Mouse (Mus musculus): ENCODE results near the gene Uaca. TPM values are rescaled to one million over a fixed set of nuclear protein-coding genes. Genes with fewer than 3 reads are reported as not detected.
"Not testable (repeated sequence)": the region's sequence is repeated elsewhere in the genome, so short reads cannot be mapped to it uniquely, and the experiment has no call there.

The Uaca gene
- polyA plus RNA-seq, 1 experiment from 2014 or later = 34.3 TPM

- Histone ChIP-seq H3K4me3 (no peak overlapping the region), H3K36me3 (peaks cover 2% of the 10 kb centered on the region; the same call in 1 of the 2 replicates), H3K4me1 (peaks cover 28% of the 10 kb centered on the region), H3K27ac (no peak overlapping the region), H3K27me3 (ENCODE audit: insufficient read depth, poor library complexity, severe bottlenecking) (no peaks in the 10 kb centered on the region), H3K9me3 (no peaks in the 10 kb centered on the region)
- DNase-seq (ENCODE audit: low spot score) = no peak
- WGBS = 71% methylated on average over 8 of the region's 8 CpGs
Measured at GRCm38 (mm10) chr9:60800663-60801382, 6.5 kb downstream of the Uaca start.

GRCm38 (mm10) chr9:60801746-60802145, 7.4 kb downstream of the Uaca start:
- Histone ChIP-seq H3K4me1 (peaks cover 28% of the 10 kb centered on the region), H3K9me3 (no peaks in the 10 kb centered on the region)
- 71% methylated on average over 1 of the region's 1 CpGs for WGBS

GRCm38 (mm10) chr9:60802341-60802740, 8.0 kb downstream of the Uaca start:
- Histone ChIP-seq H3K27me3 (ENCODE audit: insufficient read depth, poor library complexity, severe bottlenecking) (no peaks in the 10 kb centered on the region), H3K36me3 (peaks cover 8% of the 10 kb centered on the region; the same call in 1 of the 2 replicates), H3K4me3 (no peak overlapping the region), H3K27ac (no peak overlapping the region), H3K9me3 (no peaks in the 10 kb centered on the region), H3K4me1 (peaks cover 30% of the 10 kb centered on the region)
- WGBS = 91% methylated on average over 5 of the region's 5 CpGs
- DNase-seq (ENCODE audit: low spot score) = no peak

More at GRCm38 (mm10) chr9:60801746-60802145, 7.4 kb downstream of the Uaca start:
- H3K27ac ChIP-seq = no peak overlapping the region
- H3K36me3 ChIP-seq = peaks cover 8% of the 10 kb centered on the region; the same call in 1 of the 2 replicates
- H3K27me3 ChIP-seq (ENCODE audit: insufficient read depth, poor library complexity, severe bottlenecking) = no peaks in the 10 kb centered on the region
- no peak for DNase-seq (ENCODE audit: low spot score)
- H3K4me3 ChIP-seq = no peak overlapping the region

- no peak for DNase-seq (ENCODE audit: low spot score)
- Histone ChIP-seq H3K27ac (no peak overlapping the region), H3K27me3 (ENCODE audit: insufficient read depth, poor library complexity, severe bottlenecking) (no peaks in the 10 kb centered on the region), H3K4me1 (peaks cover 31% of the 10 kb centered on the region), H3K4me3 (no peak overlapping the region), H3K9me3 (no peaks in the 10 kb centered on the region), H3K36me3 (peaks cover 16% of the 10 kb centered on the region; the same call in 1 of the 2 replicates)
- 93% methylated on average over 2 of the region's 2 CpGs for WGBS
Measured at GRCm38 (mm10) chr9:60806021-60806420, 11.7 kb downstream of the Uaca start.

GRCm38 (mm10) chr9:60807996-60808395, 13.7 kb downstream of the Uaca start:
- Histone ChIP-seq H3K4me3 (no peak overlapping the region), H3K9me3 (no peaks in the 10 kb centered on the region), H3K27me3 (ENCODE audit: insufficient read depth, poor library complexity, severe bottlenecking) (no peaks in the 10 kb centered on the region), H3K36me3 (peaks cover 16% of the 10 kb centered on the region; the same call in 1 of the 2 replicates), H3K4me1 (peaks cover 40% of the 10 kb centered on the region), H3K27ac (no peak overlapping the region)
- 88% methylated on average over 5 of the region's 5 CpGs for WGBS
- no peak for DNase-seq (ENCODE audit: low spot score)

- Histone ChIP-seq H3K4me1 (peaks cover 48% of the 10 kb centered on the region), H3K9me3 (no peaks in the 10 kb centered on the region), H3K36me3 (0 out of 2 replicates have a peak, but pooled peaks cover 5% of the 10 kb centered on the region), H3K4me3 (peak overlapping the region; percentile 49), H3K27ac (peak overlapping the region; percentile 78), H3K27me3 (ENCODE audit: insufficient read depth, poor library complexity, severe bottlenecking) (no peaks in the 10 kb centered on the region)
- DNase-seq (ENCODE audit: low spot score) = peak; percentile 95
- 3% methylated on average over 11 of the region's 11 CpGs for WGBS
Measured at GRCm38 (mm10) chr9:60813139-60813880, 19.0 kb downstream of the Uaca start.

GRCm38 (mm10) chr9:60815502-60815901, 21.2 kb downstream of the Uaca start:
- Histone ChIP-seq H3K27me3 (ENCODE audit: insufficient read depth, poor library complexity, severe bottlenecking) (no peaks in the 10 kb centered on the region), H3K4me3 (no peak overlapping the region), H3K27ac (no peak overlapping the region), H3K36me3 (no peaks in the 10 kb centered on the region), H3K9me3 (no peaks in the 10 kb centered on the region), H3K4me1 (peaks cover 46% of the 10 kb centered on the region)
- no peak for DNase-seq (ENCODE audit: low spot score)
- 83% methylated on average over 8 of the region's 8 CpGs for WGBS

GRCm38 (mm10) chr9:60817585-60817984, 23.2 kb downstream of the Uaca start:
- Histone ChIP-seq H3K27me3 (ENCODE audit: insufficient read depth, poor library complexity, severe bottlenecking) (no peaks in the 10 kb centered on the region), H3K4me3 (no peak overlapping the region), H3K27ac (no peak overlapping the region), H3K36me3 (peaks cover 8% of the 10 kb centered on the region), H3K9me3 (no peaks in the 10 kb centered on the region), H3K4me1 (peaks cover 37% of the 10 kb centered on the region)
- 77% methylated on average over 5 of the region's 5 CpGs for WGBS
- DNase-seq (ENCODE audit: low spot score) = no peak

- peak; percentile 81 for DNase-seq (ENCODE audit: low spot score)
- Histone ChIP-seq H3K27ac (peak overlapping the region; percentile 56; the same call in 1 of the 2 replicates), H3K36me3 (peaks cover 13% of the 10 kb centered on the region), H3K4me1 (peaks cover 29% of the 10 kb centered on the region)
- not testable (repeated sequence) for H3K27me3 ChIP-seq (ENCODE audit: insufficient read depth, poor library complexity, severe bottlenecking); H3K9me3 ChIP-seq; H3K4me3 ChIP-seq
- WGBS = 52% methylated on average over 8 of the region's 8 CpGs
Measured at GRCm38 (mm10) chr9:60818582-60818981, 24.2 kb downstream of the Uaca start.

GRCm38 (mm10) chr9:60819340-60819739, 25.0 kb downstream of the Uaca start:
- Histone ChIP-seq H3K27me3 (ENCODE audit: insufficient read depth, poor library complexity, severe bottlenecking) (no peaks in the 10 kb centered on the region), H3K9me3 (no peaks in the 10 kb centered on the region), H3K4me1 (peaks cover 22% of the 10 kb centered on the region), H3K27ac (no peak overlapping the region), H3K36me3 (peaks cover 14% of the 10 kb centered on the region), H3K4me3 (no peak overlapping the region)
- DNase-seq (ENCODE audit: low spot score) = no peak
- 23% methylated on average over 1 of the region's 1 CpGs for WGBS

- no peak for DNase-seq (ENCODE audit: low spot score)
- 83% methylated on average over 4 of the region's 4 CpGs for WGBS
Measured at GRCm38 (mm10) chr9:60821501-60821900, 27.2 kb downstream of the Uaca start.

GRCm38 (mm10) chr9:60822681-60823080, 28.3 kb downstream of the Uaca start:
- H3K36me3 ChIP-seq = peaks cover 20% of the 10 kb centered on the region
- H3K27me3 ChIP-seq (ENCODE audit: insufficient read depth, poor library complexity, severe bottlenecking) = no peaks in the 10 kb centered on the region
- no peaks in the 10 kb centered on the region for H3K9me3 ChIP-seq
- DNase-seq (ENCODE audit: low spot score) = no peak
- no peak overlapping the region for H3K27ac ChIP-seq
- no peak overlapping the region for H3K4me3 ChIP-seq
- peaks cover 11% of the 10 kb centered on the region for H3K4me1 ChIP-seq
- WGBS = 83% methylated on average over 6 of the region's 6 CpGs

More at GRCm38 (mm10) chr9:60821501-60821900, 27.2 kb downstream of the Uaca start:
- Histone ChIP-seq H3K27ac (no peak overlapping the region), H3K9me3 (no peaks in the 10 kb centered on the region), H3K36me3 (peaks cover 19% of the 10 kb centered on the region), H3K4me3 (no peak overlapping the region), H3K4me1 (peaks cover 16% of the 10 kb centered on the region), H3K27me3 (ENCODE audit: insufficient read depth, poor library complexity, severe bottlenecking) (no peaks in the 10 kb centered on the region)

GRCm38 (mm10) chr9:60825506-60825905, 31.2 kb downstream of the Uaca start:
- Histone ChIP-seq H3K36me3 (peaks cover 20% of the 10 kb centered on the region), H3K27ac (no peak overlapping the region), H3K4me1 (peaks cover 15% of the 10 kb centered on the region; the same call in 1 of the 2 replicates), H3K4me3 (no peak overlapping the region), H3K27me3 (ENCODE audit: insufficient read depth, poor library complexity, severe bottlenecking) (no peaks in the 10 kb centered on the region), H3K9me3 (no peaks in the 10 kb centered on the region)
- DNase-seq (ENCODE audit: low spot score) = no peak
- 94% methylated on average over 7 of the region's 7 CpGs for WGBS
